ENCODE assay signal across 8 mouse cellular contexts in genomic region chr16:17617922-17618565, GRCm38 (mm10). TPM values are rescaled to one million over a fixed set of nuclear protein-coding genes. Genes with fewer than 3 reads are reported as not detected.
DNase-seq lines count a peak whose midpoint lies in the region; ATAC-seq and TF ChIP-seq lines count a peak whose summit lies in the region.

No protein-coding gene starts in this region.

- TF ChIP-seq CTCF in E14TG2a.4 (conservative IDR thresholded peaks at IDR 0.05; ENCODE audit: low read length): peak; percentile 99
- peak; percentile 96 for TF ChIP-seq CTCF in liver, embryonic 14.5 days (IDR thresholded peaks at IDR 0.05; ENCODE audit: low read depth)
- peak; percentile 61; the same call in 1 of the 2 replicates for TF ChIP-seq CTCF in olfactory bulb, adult 2 months (IDR thresholded peaks at IDR 0.05; ENCODE audit: insufficient read depth, low read depth, low read length)

- no peak for TF ChIP-seq POLR2A in olfactory bulb, adult 2 months (IDR thresholded peaks at IDR 0.05; ENCODE audit: insufficient read depth, low read depth, low read length)

- H3K9me3 ChIP-seq in E14TG2a.4 (ENCODE audit: low read length): peaks cover 4% of the 10 kb centered on the region
- H3K9me3 ChIP-seq in forebrain, embryonic 14.5 days (replicated peaks; ENCODE audit: control insufficient read depth, low read length): no peaks in the 10 kb centered on the region
- no peaks in the 10 kb centered on the region for H3K9me3 ChIP-seq in liver, embryonic 14.5 days (ENCODE audit: control insufficient read depth, low read length)

- no peak overlapping the region for H3K27ac ChIP-seq in forebrain, embryonic 14.5 days (ENCODE audit: low read depth, low read length)
- H3K27ac ChIP-seq in liver, embryonic 14.5 days: no peak overlapping the region
- H3K27ac ChIP-seq in olfactory bulb, adult 2 months (ENCODE audit: insufficient read depth, low read depth, low read length): no peak overlapping the region

- H3K4me3 ChIP-seq in E14TG2a.4 (replicated peaks; ENCODE audit: low read length): peak overlapping the region; percentile 100
- no peak overlapping the region for H3K4me3 ChIP-seq in forebrain, embryonic 14.5 days (ENCODE audit: low read depth, low read length)
- H3K4me3 ChIP-seq in liver, embryonic 14.5 days (ENCODE audit: insufficient read depth in 1 of 2, low read depth in 2 of 2, low read length in 2 of 2): no peak overlapping the region
- H3K4me3 ChIP-seq in olfactory bulb, adult 2 months (ENCODE audit: insufficient read depth, low read depth, low read length): no peak overlapping the region

- TF ChIP-seq EP300 in liver, embryonic 14.5 days (IDR thresholded peaks at IDR 0.05; ENCODE audit: low read depth): no peak

- peaks cover 25% of the 10 kb centered on the region for H3K36me3 ChIP-seq in E14TG2a.4 (ENCODE audit: insufficient read depth, low read length)
- H3K36me3 ChIP-seq in forebrain, embryonic 14.5 days (ENCODE audit: control insufficient read depth, insufficient read depth, low read length): peaks cover 15% of the 10 kb centered on the region
- peaks cover 12% of the 10 kb centered on the region for H3K36me3 ChIP-seq in liver, embryonic 14.5 days (replicated peaks; ENCODE audit: control insufficient read depth, insufficient read depth, low read depth)

- H3K9ac ChIP-seq in forebrain, embryonic 14.5 days (ENCODE audit: low read length): 0 out of 2 replicates have a peak overlapping the region, but pooled peaks have one; percentile 29
- H3K9ac ChIP-seq in liver, embryonic 14.5 days (replicated peaks): no peak overlapping the region

- 16% methylated on average over 13 of the region's 13 CpGs for WGBS in forebrain, embryonic 14.5 days
- WGBS in liver, embryonic 14.5 days (ENCODE audit: insufficient replicate concordance): 20% methylated on average over 13 of the region's 13 CpGs
- WGBS in olfactory bulb, adult 2 months: 13% methylated on average over 13 of the region's 13 CpGs

- H3K27me3 ChIP-seq in E14TG2a.4 (ENCODE audit: insufficient read depth, low read length): no peaks in the 10 kb centered on the region
- no peaks in the 10 kb centered on the region for H3K27me3 ChIP-seq in forebrain, embryonic 14.5 days (replicated peaks; ENCODE audit: control insufficient read depth, insufficient read depth, low read length)
- H3K27me3 ChIP-seq in liver, embryonic 14.5 days (ENCODE audit: control insufficient read depth, insufficient read depth, low read length): no peaks in the 10 kb centered on the region

- no peak overlapping the region for H3K4me2 ChIP-seq in forebrain, embryonic 14.5 days (ENCODE audit: low read length)
- H3K4me2 ChIP-seq in liver, embryonic 14.5 days (ENCODE audit: low read depth): peak overlapping the region; percentile 37

- DNase-seq in A20 (ENCODE audit: low read depth, low spot score): peak; percentile 80
- peak; percentile 76 to 77 for DNase-seq in cerebellum, adult 18-20 months
- peak; percentile 59 for DNase-seq in forebrain, embryonic 14.5 days (ENCODE audit: low spot score)
- DNase-seq in kidney, adult 18-20 months: peak; percentile 58
- DNase-seq in liver, embryonic 14.5 days (ENCODE audit: low read depth in 3 of 3, low spot score in 3 of 3): peak in 1 of 3 experiments; percentile 53
- DNase-seq in thymus, postnatal 36 days: peak; percentile 60 to 62

- peaks cover 52% of the 10 kb centered on the region for H3K4me1 ChIP-seq in E14TG2a.4 (replicated peaks; ENCODE audit: low read depth, low read length)
- peaks cover 6% of the 10 kb centered on the region; the same call in 1 of the 2 replicates for H3K4me1 ChIP-seq in forebrain, embryonic 14.5 days (ENCODE audit: control insufficient read depth, insufficient read depth, low read length)
- peaks cover 7 to 13% of the 10 kb centered on the region in 2 experiments for H3K4me1 ChIP-seq in liver, embryonic 14.5 days (replicated peaks; ENCODE audit: control insufficient read depth in 2 of 2, insufficient read depth in 2 of 2, low read length in 1 of 2)
- peaks cover 6% of the 10 kb centered on the region for H3K4me1 ChIP-seq in olfactory bulb, adult 2 months (ENCODE audit: control insufficient read depth, insufficient read depth, low read length)

- ATAC-seq in forebrain, embryonic 14.5 days: peak; percentile 47; the same call in 1 of the 2 replicates
- peak; percentile 63 for ATAC-seq in liver, embryonic 14.5 days (ENCODE audit: insufficient read depth)

RNA-seq across cellular contexts. Expression of gene Smpd4, which starts 1.1 kb away (rescaled TPM):
- 34.3 and 35.7 TPM in 2 replicates for polyA plus RNA-seq in forebrain, embryonic 14.5 days (2014; fragmentation: Nextera tagmentation; extraction: Ambion mirVana)
- 28.8 and 33.7 TPM in 2 replicates for polyA plus RNA-seq in liver, embryonic 14.5 days (2012; rRNA removed)
- 18.8 and 21.7 TPM in 2 replicates for polyA plus RNA-seq in liver, embryonic 14.5 days (2014; fragmentation: Nextera tagmentation; extraction: Ambion mirVana)
- polyA plus RNA-seq in olfactory bulb, adult 2 months (2012; ENCODE audit: insufficient read depth, insufficient read length, low replicate concordance, missing spikeins): not detected in 2 replicates

RNA-seq across cellular contexts. Expression of gene Ccdc74a, which starts 28.2 kb away (rescaled TPM):
- polyA plus RNA-seq in forebrain, embryonic 14.5 days (2014; fragmentation: Nextera tagmentation; extraction: Ambion mirVana): 4.8 and 5.7 TPM in 2 replicates
- 1.6 and 2.5 TPM in 2 replicates for polyA plus RNA-seq in liver, embryonic 14.5 days (2012; rRNA removed)
- 2.6 and 3.4 TPM in 2 replicates for polyA plus RNA-seq in liver, embryonic 14.5 days (2014; fragmentation: Nextera tagmentation; extraction: Ambion mirVana)
- not detected in 2 replicates for polyA plus RNA-seq in olfactory bulb, adult 2 months (2012; ENCODE audit: insufficient read depth, insufficient read length, low replicate concordance, missing spikeins)

RNA-seq across cellular contexts. Expression of gene Slc7a4, which starts 35.0 kb away (rescaled TPM):
- polyA plus RNA-seq in forebrain, embryonic 14.5 days (2014; fragmentation: Nextera tagmentation; extraction: Ambion mirVana): 23.3 and 27.1 TPM in 2 replicates
- 1.1 and 2.0 TPM in 2 replicates for polyA plus RNA-seq in liver, embryonic 14.5 days (2012; rRNA removed)
- polyA plus RNA-seq in liver, embryonic 14.5 days (2014; fragmentation: Nextera tagmentation; extraction: Ambion mirVana): 1.3 and 1.8 TPM in 2 replicates
- not detected in 2 replicates for polyA plus RNA-seq in olfactory bulb, adult 2 months (2012; ENCODE audit: insufficient read depth, insufficient read length, low replicate concordance, missing spikeins)

RNA-seq across cellular contexts. Expression of gene P2rx6, which starts 56.4 kb away (rescaled TPM):
- polyA plus RNA-seq in forebrain, embryonic 14.5 days (2014; fragmentation: Nextera tagmentation; extraction: Ambion mirVana): 1.1 and 1.3 TPM in 2 replicates
- 0.05 and 0.06 TPM in 2 replicates for polyA plus RNA-seq in liver, embryonic 14.5 days (2012; rRNA removed)
- 0.13 TPM in 1 of 2 replicates, not detected in the other for polyA plus RNA-seq in liver, embryonic 14.5 days (2014; fragmentation: Nextera tagmentation; extraction: Ambion mirVana)
- not detected in 2 replicates for polyA plus RNA-seq in olfactory bulb, adult 2 months (2012; ENCODE audit: insufficient read depth, insufficient read length, low replicate concordance, missing spikeins)

RNA-seq across cellular contexts. Expression of gene Lrrc74b, which starts 57.0 kb away (rescaled TPM):
- 0.62 and 1.1 TPM in 2 replicates for polyA plus RNA-seq in forebrain, embryonic 14.5 days (2014; fragmentation: Nextera tagmentation; extraction: Ambion mirVana)
- polyA plus RNA-seq in liver, embryonic 14.5 days (2012; rRNA removed): 0.02 TPM in 1 of 2 replicates, not detected in the other
- 0.06 TPM in 1 of 2 replicates, not detected in the other for polyA plus RNA-seq in liver, embryonic 14.5 days (2014; fragmentation: Nextera tagmentation; extraction: Ambion mirVana)
- not detected in 2 replicates for polyA plus RNA-seq in olfactory bulb, adult 2 months (2012; ENCODE audit: insufficient read depth, insufficient read length, low replicate concordance, missing spikeins)
